Mouse (Mus musculus) cerebellum, adult 2 months (tissue): ENCODE measurements around the gene Tmem270.

Experiments used
- CTCF ChIP-seq: fragments of 200-500 bp; IDR thresholded peaks from 2 replicates; pipeline ENCODE4 v1.5.1; 2011; ENCODE audit warnings: low read depth, mild to moderate bottlenecking, control low read depth, low read length, moderate library complexity, borderline replicate concordance; ENCODE audit not compliant: insufficient read depth
- POLR2A ChIP-seq: fragments of 200-500 bp; IDR thresholded peaks from 2 replicates; pipeline ENCODE4 v1.6.1; 2011; ENCODE audit warnings: low read length, control low read depth, borderline replicate concordance; ENCODE audit not compliant: insufficient read depth

DNA sequence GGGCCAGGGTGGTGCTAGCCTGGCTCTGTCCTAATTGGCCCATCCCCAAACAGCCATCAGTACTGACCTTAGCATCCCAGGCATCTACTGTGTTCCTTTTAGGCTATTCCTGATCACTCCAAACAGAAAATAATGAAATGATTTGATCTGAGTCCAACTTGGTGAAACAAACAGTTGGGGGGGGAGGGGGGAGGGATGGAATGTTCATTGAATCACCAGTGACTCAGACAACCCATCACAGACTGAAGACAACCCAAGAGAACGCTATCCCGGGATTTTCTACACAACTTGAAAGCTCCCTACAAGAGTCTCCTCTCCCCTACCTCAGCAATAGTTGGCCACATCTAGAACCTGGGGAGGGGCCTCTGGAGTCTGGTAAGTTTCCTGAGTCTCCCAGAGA lies 5.4 kb upstream of the Tmem270 start:
- no peak for TF ChIP-seq POLR2A
- TF ChIP-seq CTCF = no peak
